Mouse (Mus musculus) CH12.LX (cell line): ENCODE measurements around the gene Tmem72. TPM values are rescaled to one million over a fixed set of nuclear protein-coding genes. Genes with fewer than 3 reads are reported as not detected.
A peak's percentile ranks its signal among the peaks of the same experiment; 100 is the strongest.

ENCODE experiments used
- DNase-seq: peaks from one replicate; pipeline ENCODE4 v3.0.0-alpha.2; 2013; ENCODE audit errors: extremely low read depth
- H3K27ac ChIP-seq: 2 replicates; pipeline ENCODE4 v1.5.1; 2012; ENCODE audit warnings: low read depth, mild to moderate bottlenecking, control low read depth, moderate library complexity; ENCODE audit not compliant: insufficient read depth
- H3K27me3 ChIP-seq: replicated peaks from 2 replicates; pipeline ENCODE3; 2012; ENCODE audit warnings: inconsistent platforms
- H3K36me3 ChIP-seq, 2 experiments: replicated peaks in 1 of 2; 2 replicates each; pipeline versions ENCODE3 to v1.6.1; 2012; ENCODE audit warnings: inconsistent platforms in 1 of 2, low read length in 1 of 2, mild to moderate bottlenecking in 1 of 2, mixed read lengths in 1 of 2, moderate library complexity in 1 of 2; ENCODE audit not compliant: control insufficient read depth in 1 of 2, insufficient read depth in 1 of 2
- H3K4me1 ChIP-seq, 2 experiments: 2 replicates each; pipeline ENCODE4 v1.6.1; 2012; ENCODE audit warnings: inconsistent platforms in 1 of 2, moderate library complexity in 1 of 2; ENCODE audit not compliant: insufficient read depth in 2 of 2, control insufficient read depth in 1 of 2
- H3K4me2 ChIP-seq: 2 replicates; pipeline ENCODE4 v1.6.1; 2012; ENCODE audit warnings: low read depth, mild to moderate bottlenecking, control low read depth; ENCODE audit not compliant: poor library complexity, insufficient read depth, severe bottlenecking
- H3K4me3 ChIP-seq, 3 experiments: fragments of 150-350 bp in 1 of 3; sonication (generic) in 1 of 3; replicated peaks in 1 of 3; 2 replicates each; pipeline versions ENCODE3 to v1.5.1; 2011 to 2012; ENCODE audit warnings: low read depth in 2 of 3, low read length in 2 of 3, mild to moderate bottlenecking in 2 of 3, moderate library complexity in 2 of 3, control low read depth in 1 of 3, improper control_type of control experiment in 1 of 3, inconsistent platforms in 1 of 3, mixed read lengths in 1 of 3; ENCODE audit not compliant: poor library complexity in 1 of 3
- H3K79me2 ChIP-seq: replicated peaks from 2 replicates; pipeline ENCODE4 v1.6.1; 2012; ENCODE audit warnings: mild to moderate bottlenecking, moderate library complexity; ENCODE audit not compliant: control insufficient read depth, poor library complexity, insufficient read depth, severe bottlenecking; ENCODE audit errors: extremely low read depth
- H3K9ac ChIP-seq: 2 replicates; pipeline ENCODE4 v1.6.1; 2012; ENCODE audit warnings: low read depth, mild to moderate bottlenecking, control low read depth, moderate library complexity; ENCODE audit not compliant: insufficient read depth
- H3K9me3 ChIP-seq: replicated peaks from 2 replicates; pipeline ENCODE3; 2012; ENCODE audit warnings: low read length, inconsistent platforms, mixed read lengths
- CHD2 ChIP-seq: IDR thresholded peaks from 2 replicates; pipeline ENCODE4 v1.6.1; 2011; ENCODE audit warnings: low read length, improper control_type of control experiment
- CTCF ChIP-seq, 2 experiments: IDR thresholded peaks in 1 of 2; conservative IDR thresholded peaks in 1 of 2; 2 replicates each; pipeline ENCODE4 v1.5.1; 2011 to 2012; ENCODE audit warnings: low read depth in 2 of 2, low read length in 2 of 2, improper control_type of control experiment in 1 of 2, inconsistent platforms in 1 of 2, mild to moderate bottlenecking in 1 of 2, moderate library complexity in 1 of 2
- E2F4 ChIP-seq: IDR thresholded peaks from 2 replicates; pipeline ENCODE4 v1.6.1; 2011; ENCODE audit warnings: low read depth, low read length, improper control_type of control experiment; ENCODE audit not compliant: insufficient replicate concordance
- ELF1 ChIP-seq: IDR thresholded peaks from 2 replicates; pipeline ENCODE4 v1.6.1; 2014; ENCODE audit warnings: low read depth, mild to moderate bottlenecking, inconsistent platforms, low read length, improper control_type of control experiment
- EP300 ChIP-seq: IDR thresholded peaks from 2 replicates; pipeline ENCODE4 v1.6.1; 2011; ENCODE audit warnings: low read length, improper control_type of control experiment
- ETS1 ChIP-seq: conservative IDR thresholded peaks from 2 replicates; pipeline ENCODE4 v1.6.1; 2012; ENCODE audit warnings: low read depth, mild to moderate bottlenecking, inconsistent platforms, low read length, improper control_type of control experiment, moderate library complexity
- GABPA ChIP-seq: IDR thresholded peaks from 2 replicates; pipeline ENCODE4 v1.6.1; 2012; ENCODE audit warnings: low read depth, low read length, improper control_type of control experiment, inconsistent platforms; ENCODE audit not compliant: insufficient replicate concordance
- HCFC1 ChIP-seq: IDR thresholded peaks from 2 replicates; pipeline ENCODE4 v1.6.1; 2012; ENCODE audit warnings: low read depth, mild to moderate bottlenecking, inconsistent platforms, low read length, improper control_type of control experiment
- IRF4 ChIP-seq: IDR thresholded peaks from 2 replicates; pipeline ENCODE4 v1.6.1; 2014; ENCODE audit warnings: low read depth, mild to moderate bottlenecking, inconsistent platforms, low read length, improper control_type of control experiment
- JUN ChIP-seq: IDR thresholded peaks from 2 replicates; pipeline ENCODE4 v1.6.1; 2011; ENCODE audit warnings: low read depth, mild to moderate bottlenecking, low read length, improper control_type of control experiment, moderate library complexity; ENCODE audit not compliant: insufficient read depth
- JUND ChIP-seq: conservative IDR thresholded peaks from 2 replicates; pipeline ENCODE4 v1.6.1; 2011; ENCODE audit warnings: low read depth, low read length, improper control_type of control experiment
- KAT2A ChIP-seq: IDR thresholded peaks from 2 replicates; pipeline ENCODE4 v1.6.1; 2012; ENCODE audit warnings: low read length, improper control_type of control experiment, inconsistent platforms; ENCODE audit not compliant: insufficient replicate concordance
- MAFK ChIP-seq: IDR thresholded peaks from 2 replicates; pipeline ENCODE4 v1.6.1; 2011; ENCODE audit warnings: low read length, improper control_type of control experiment; ENCODE audit not compliant: insufficient replicate concordance
- MAX ChIP-seq: IDR thresholded peaks from 2 replicates; pipeline ENCODE4 v1.6.1; 2011; ENCODE audit warnings: low read length, improper control_type of control experiment
- MAZ ChIP-seq: IDR thresholded peaks from 2 replicates; pipeline ENCODE4 v1.6.1; 2012; ENCODE audit warnings: low read depth, mild to moderate bottlenecking, inconsistent platforms, low read length, improper control_type of control experiment, moderate library complexity
- MEF2A ChIP-seq: IDR thresholded peaks from 2 replicates; pipeline ENCODE4 v1.6.1; 2014; ENCODE audit warnings: low read depth, mild to moderate bottlenecking, inconsistent platforms, low read length, improper control_type of control experiment, borderline replicate concordance
- NELFE ChIP-seq: IDR thresholded peaks from 2 replicates; pipeline ENCODE4 v1.6.1; 2011; ENCODE audit warnings: low read depth, low read length, improper control_type of control experiment
- NRF1 ChIP-seq: IDR thresholded peaks from 2 replicates; pipeline ENCODE4 v1.6.1; 2014; ENCODE audit warnings: low read depth, mild to moderate bottlenecking, inconsistent platforms, low read length, improper control_type of control experiment, moderate library complexity
- PAX5 ChIP-seq: IDR thresholded peaks from 2 replicates; pipeline ENCODE4 v1.6.1; 2012; ENCODE audit warnings: low read length, inconsistent platforms, mixed read lengths
- POLR2A ChIP-seq: IDR thresholded peaks from 2 replicates; pipeline ENCODE4 v1.6.1; 2011; ENCODE audit warnings: low read depth, mild to moderate bottlenecking, improper control_type of control experiment, low read length
- SIN3A ChIP-seq: IDR thresholded peaks from 2 replicates; pipeline ENCODE4 v1.6.1; 2012; ENCODE audit warnings: low read length, improper control_type of control experiment, inconsistent platforms
- TCF12 ChIP-seq: IDR thresholded peaks from 2 replicates; pipeline ENCODE4 v1.6.1; 2014; ENCODE audit warnings: low read depth, mild to moderate bottlenecking, inconsistent platforms, low read length, improper control_type of control experiment
- UBTF ChIP-seq: IDR thresholded peaks from 2 replicates; pipeline ENCODE4 v1.6.1; 2012; ENCODE audit warnings: low read depth, mild to moderate bottlenecking, inconsistent platforms, low read length, improper control_type of control experiment, moderate library complexity
- USF2 ChIP-seq: conservative IDR thresholded peaks from 2 replicates; pipeline ENCODE4 v1.6.1; 2011; ENCODE audit warnings: low read depth, low read length, improper control_type of control experiment
- ZC3H11A ChIP-seq: IDR thresholded peaks from 2 replicates; pipeline ENCODE4 v1.6.1; 2012; ENCODE audit warnings: low read depth, mild to moderate bottlenecking, inconsistent platforms, low read length, improper control_type of control experiment
- ZMIZ1 ChIP-seq: IDR thresholded peaks from 2 replicates; pipeline ENCODE4 v1.6.1; 2012; ENCODE audit warnings: low read depth, mild to moderate bottlenecking, inconsistent platforms, low read length, improper control_type of control experiment
- dilution Hi-C: fragments of 300-500 bp; cut with MboI; formaldehyde crosslinking; loops from 2 replicates; pipeline ENCODE4 v1.14.3; 2020; ENCODE audit warnings: low sequenced_read_pairs; ENCODE audit not compliant: extremely low pct_unique_long_range_greater_than_20kb, extremely low pct_ligation_motif_present
- in situ Hi-C: fragments of 300-500 bp; cut with MboI; formaldehyde crosslinking; loops from 3 replicates; pipeline ENCODE4 v1.14.3; 2019; ENCODE audit warnings: low sequenced_read_pairs, low pct_ligation_motif_present, low pct_unique_long_range_greater_than_20kb, mixed read lengths
- polyA plus RNA-seq: library from polyadenylated mRNA; unstranded; fragments of >175 nt; gene quantifications from 2 replicates; pipeline ENCODE4 v1.2.1, GENCODE M21; 2012; ENCODE audit warnings: low read depth; ENCODE audit not compliant: insufficient read length
- total RNA-seq, 2 experiments: library from RNA; depleted of rRNA; stranded (reverse); fragments of 300-350 nt in 1 of 2; fragments of >200 nt in 1 of 2; gene quantifications; 2 replicates each; pipeline ENCODE4 v1.2.3; 2012 to 2014

Gene Tmem72
- total and polyA plus RNA-seq, 3 experiments: 0.01 to 0.04 (median 0.01) TPM

DNA sequence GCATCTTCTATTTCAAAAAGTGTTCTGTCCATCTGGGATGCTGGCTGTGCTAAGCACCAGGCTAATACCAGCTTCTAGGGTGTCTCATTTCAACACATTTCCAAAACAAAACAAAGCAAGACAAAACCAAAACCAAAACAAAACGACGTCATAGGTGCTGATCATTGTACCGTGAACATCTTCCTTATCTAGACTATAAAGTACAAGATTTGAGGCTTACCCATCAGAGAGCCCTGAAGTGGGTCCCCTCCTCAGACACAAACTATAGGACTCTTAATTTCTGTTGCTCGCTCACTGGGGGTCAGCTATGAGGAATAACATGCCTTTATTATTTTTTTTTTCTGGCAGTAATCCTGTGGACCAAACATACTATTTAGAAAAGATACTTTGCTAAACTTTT lies 23.1 kb downstream of the Tmem72 start:
- no peaks in the 10 kb centered on the region for H3K79me2 ChIP-seq
- H3K27ac ChIP-seq: no peak overlapping the region
- no peak for DNase-seq
- dilution Hi-C loops: no loop called here
- no peak overlapping the region for H3K4me3 ChIP-seq
- peak overlapping the region; percentile 17; the same call in 1 of the 2 replicates for H3K9ac ChIP-seq
- peaks cover 11 to 23% of the 10 kb centered on the region in 2 experiments for H3K4me1 ChIP-seq
- in situ Hi-C loops: no loop called here
- H3K36me3 ChIP-seq: no peaks in the 10 kb centered on the region
- peak overlapping the region; percentile 80 for H3K4me2 ChIP-seq
- H3K27me3 ChIP-seq: no peaks in the 10 kb centered on the region
- TF ChIP-seq ZMIZ1 (no peak), GABPA (no peak), NRF1 (no peak), KAT2A (no peak), JUN (no peak), MAFK (no peak), ELF1 (no peak), PAX5 (no peak), IRF4 (0 out of 2 replicates have a peak, but pooled peaks have one; percentile 22), JUND (peak; percentile 27; the same call in 1 of the 2 replicates), SIN3A (0 out of 2 replicates have a peak, but pooled peaks have one; percentile 59), HCFC1 (no peak), MAX (no peak), MAZ (no peak), CTCF (conservative IDR thresholded peaks at IDR 0.05 in 1 of 2, IDR thresholded peaks at IDR 0.05 in 1 of 2; ENCODE audit: low read depth in 2 of 2, low read length in 2 of 2) (no peak), USF2 (no peak), ETS1 (peak; percentile 41; the same call in 1 of the 2 replicates), E2F4 (no peak)
- no peaks in the 10 kb centered on the region for H3K9me3 ChIP-seq

DNA sequence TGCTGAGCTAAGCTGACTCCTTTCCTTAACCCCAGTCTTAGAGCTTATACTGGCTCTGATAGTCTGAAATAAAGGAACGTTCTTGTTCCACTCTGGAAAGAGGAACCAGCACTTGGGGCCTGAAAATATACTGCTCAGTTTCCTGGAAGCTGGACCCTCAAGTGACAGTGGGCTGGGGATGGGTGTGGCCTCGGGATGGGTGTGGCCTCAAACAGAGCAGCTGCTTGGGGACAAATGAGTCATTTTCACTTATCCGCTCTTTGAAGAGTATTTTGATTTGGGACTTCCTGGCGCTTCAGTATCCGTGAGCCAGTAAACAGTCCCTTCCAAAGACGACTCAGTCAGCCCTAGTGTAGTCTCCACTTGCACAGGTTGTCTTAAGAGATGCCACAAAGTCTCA lies 34.4 kb downstream of the Tmem72 start:
- dilution Hi-C loops (no loop called here), in situ Hi-C loops (no loop called here)
- Histone ChIP-seq H3K36me3 (no peaks in the 10 kb centered on the region), H3K79me2 (no peaks in the 10 kb centered on the region), H3K4me3 (no peak overlapping the region), H3K9me3 (no peaks in the 10 kb centered on the region), H3K9ac (peak overlapping the region; percentile 49; the same call in 1 of the 2 replicates), H3K4me1 (peaks cover 54 to 72% of the 10 kb centered on the region in 2 experiments), H3K27ac (peak overlapping the region; percentile 98), H3K27me3 (no peaks in the 10 kb centered on the region), H3K4me2 (peak overlapping the region; percentile 86)
- peak; percentile 95 for DNase-seq
- TF ChIP-seq EP300: peak; percentile 86
- TF ChIP-seq ETS1: peak; percentile 90
- TF ChIP-seq SIN3A: peak; percentile 73
- no peak for TF ChIP-seq KAT2A
- TF ChIP-seq POLR2A: peak; percentile 51; the same call in 1 of the 2 replicates
- no peak for TF ChIP-seq ZC3H11A
- TF ChIP-seq JUN: peak; percentile 86
- no peak; the same call in 1 of the 2 replicates for TF ChIP-seq NELFE
- peak; percentile 80 for TF ChIP-seq MEF2A
- peak; percentile 69 for TF ChIP-seq ELF1
- TF ChIP-seq UBTF: no peak
- TF ChIP-seq USF2: no peak
- peak; percentile 90 for TF ChIP-seq IRF4
- peak; percentile 92 for TF ChIP-seq TCF12
- peak; percentile 84 for TF ChIP-seq JUND
- peak; percentile 48; the same call in 1 of the 2 replicates for TF ChIP-seq CHD2
- no peak for TF ChIP-seq MAZ
